Mouse (Mus musculus) intestine, embryonic 14.5 days (tissue): Measurements from ENCODE around the gene Olfr985. TPM values are rescaled to one million over a fixed set of nuclear protein-coding genes. Genes with fewer than 3 reads are reported as not detected.

Experiments
- ATAC-seq: fragments of 200-750 bp; cut with Nextera tagmentation; replicated peaks from 2 replicates; pipeline ENCODE4 v1.8.0; 2017; ENCODE audit warnings: low read depth, moderate number of reproducible peaks, moderate TSS enrichment, moderate library complexity; ENCODE audit not compliant: low FRiP score, low TSS enrichment
- DNase-seq: peaks from one replicate; pipeline ENCODE4 v3.0.0-alpha.2; 2018; ENCODE audit warnings: low spot score
- H3K27ac ChIP-seq: fragments of 300-500 bp; sonication (generic); 2 replicates; pipeline ENCODE4 v1.5.1; 2014; ENCODE audit warnings: low read depth, mild to moderate bottlenecking, control low read depth
- H3K27me3 ChIP-seq: fragments of 300-500 bp; sonication (generic); replicated peaks from 2 replicates; pipeline ENCODE4 v1.6.1; 2014; ENCODE audit warnings: low read length, control low read depth; ENCODE audit not compliant: control insufficient read depth, insufficient read depth
- H3K36me3 ChIP-seq: fragments of 300-500 bp; sonication (generic); 2 replicates; pipeline ENCODE4 v1.6.1; 2014; ENCODE audit warnings: low read length, control low read depth; ENCODE audit not compliant: control insufficient read depth, insufficient read depth
- H3K4me1 ChIP-seq: fragments of 300-500 bp; sonication (generic); replicated peaks from 2 replicates; pipeline ENCODE4 v1.6.1; 2014; ENCODE audit warnings: low read length, control low read depth, mixed read lengths; ENCODE audit not compliant: control insufficient read depth, insufficient read depth
- H3K4me2 ChIP-seq: fragments of 300-500 bp; sonication (generic); 2 replicates; pipeline ENCODE4 v1.6.1; 2014; ENCODE audit warnings: low read length
- H3K4me3 ChIP-seq: fragments of 300-500 bp; sonication (generic); 2 replicates; pipeline ENCODE4 v1.5.1; 2014; ENCODE audit warnings: low read depth, low read length, control low read depth, mixed read lengths
- H3K9ac ChIP-seq: fragments of 300-500 bp; sonication (generic); 2 replicates; pipeline ENCODE4 v1.6.1; 2014; ENCODE audit warnings: mild to moderate bottlenecking, low read length
- H3K9me3 ChIP-seq: fragments of 300-500 bp; sonication (generic); 2 replicates; pipeline ENCODE4 v1.6.1; 2016; ENCODE audit warnings: low read length, control low read depth; ENCODE audit not compliant: control insufficient read depth
- WGBS: fragments of 180-500 bp; shearing (Covaris S2); extraction: QIAGEN DNeasy Blood & Tissue Kit; methylation state at CpG from one replicate; pipeline ENCODE4 v1.1.7; 2014; 5-methylcytosine and 5-hydroxymethylcytosine counted together
- polyA plus RNA-seq: library from polyadenylated mRNA; unstranded; fragments of >200 nt; fragmentation: Nextera tagmentation; extraction: Ambion mirVana; gene quantifications from 2 replicates; pipeline ENCODE4 v1.2.1, GENCODE M21; 2014

Gene Olfr985
- not detected in 2 replicates for polyA plus RNA-seq

DNA sequence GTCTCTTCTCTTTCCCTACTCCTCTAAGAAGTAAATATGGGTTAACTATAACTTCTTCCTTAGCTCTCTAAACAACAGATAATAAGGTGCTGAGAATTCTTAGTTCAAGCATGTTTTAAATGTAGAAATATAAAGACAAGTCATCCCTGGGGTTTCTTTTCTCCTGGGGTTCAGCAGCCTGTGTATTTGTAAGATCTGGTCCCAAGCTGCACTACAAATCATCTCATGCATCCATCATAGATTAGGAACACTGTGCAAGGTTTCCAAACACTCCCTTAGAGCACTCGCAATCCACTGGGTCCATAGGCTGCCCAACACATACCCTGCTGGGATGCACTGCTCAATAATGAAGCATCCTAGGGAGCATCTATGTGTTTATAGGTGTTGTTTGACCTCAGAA, at the start of gene Olfr985:
Gene Olfr985, minus strand, starts transcription at position 101 of the 400 bp plus-strand sequence.
- WGBS = 75% methylated on average over 1 of the region's 1 CpGs
- Histone ChIP-seq H3K4me2 (no peak within 1 kb of the TSS), H3K9me3 (no peaks in the 10 kb centered on the region), H3K4me1 (no peaks in the 10 kb centered on the region), H3K27me3 (no peaks in the 10 kb centered on the region), H3K36me3 (no peaks in the 10 kb centered on the region), H3K9ac (no peak within 1 kb of the TSS), H3K4me3 (no peak within 1 kb of the TSS), H3K27ac (no peak within 1 kb of the TSS)
- no peak for ATAC-seq
- no peak for DNase-seq

DNA sequence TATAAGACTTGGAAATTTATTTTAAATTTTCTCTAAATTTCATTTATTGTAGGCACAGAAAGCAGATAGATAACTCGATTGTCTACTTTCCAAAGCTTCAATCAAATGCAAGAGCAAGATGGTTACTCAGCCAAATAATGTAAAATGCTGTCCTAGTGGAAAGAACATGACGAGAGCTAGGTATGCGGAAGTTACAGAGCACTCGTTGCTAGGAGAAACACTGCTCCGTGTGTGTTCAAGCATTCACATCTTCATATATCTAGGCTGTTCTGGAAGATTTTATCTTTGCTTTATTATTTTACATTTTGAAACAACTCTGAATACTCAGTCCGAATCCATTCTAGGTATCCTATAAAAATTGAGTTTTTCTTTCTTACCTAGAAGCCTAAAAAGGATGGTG, 47.0 kb upstream of the Olfr985 start:
- 81% methylated on average over 6 of the region's 6 CpGs for WGBS
- Histone ChIP-seq H3K4me3 (no peak overlapping the region), H3K27ac (no peak overlapping the region), H3K4me1 (no peaks in the 10 kb centered on the region), H3K27me3 (no peaks in the 10 kb centered on the region), H3K9me3 (no peaks in the 10 kb centered on the region), H3K9ac (no peak overlapping the region), H3K36me3 (no peaks in the 10 kb centered on the region), H3K4me2 (no peak overlapping the region)
- ATAC-seq (no peak), DNase-seq (no peak)

DNA sequence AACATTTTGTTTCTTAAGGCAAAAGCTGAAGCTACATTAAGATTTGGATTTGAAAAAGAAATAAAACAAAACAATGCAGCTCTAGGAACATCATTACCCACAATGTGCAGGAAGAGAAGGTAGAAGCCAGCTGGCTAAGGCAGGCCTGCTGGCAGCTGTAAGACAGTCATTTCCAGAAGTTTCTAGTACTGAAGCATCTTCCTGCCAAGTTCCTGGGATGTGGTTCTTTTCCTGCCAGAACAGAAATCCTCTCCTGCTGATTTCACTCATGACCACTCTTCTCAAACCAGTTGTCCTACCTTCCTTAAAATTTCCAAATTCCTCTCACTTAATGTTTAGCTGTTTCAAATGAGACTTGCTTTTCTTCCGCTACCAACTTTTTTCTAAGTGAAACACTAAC, 36.5 kb upstream of the Olfr985 start:
- Histone ChIP-seq H3K9me3 (no peaks in the 10 kb centered on the region), H3K4me3 (no peak overlapping the region), H3K27me3 (no peaks in the 10 kb centered on the region), H3K4me2 (no peak overlapping the region), H3K36me3 (no peaks in the 10 kb centered on the region), H3K9ac (no peak overlapping the region), H3K4me1 (no peaks in the 10 kb centered on the region), H3K27ac (no peak overlapping the region)
- WGBS = 98% methylated on average over 1 of the region's 1 CpGs
- ATAC-seq (no peak), DNase-seq (no peak)

DNA sequence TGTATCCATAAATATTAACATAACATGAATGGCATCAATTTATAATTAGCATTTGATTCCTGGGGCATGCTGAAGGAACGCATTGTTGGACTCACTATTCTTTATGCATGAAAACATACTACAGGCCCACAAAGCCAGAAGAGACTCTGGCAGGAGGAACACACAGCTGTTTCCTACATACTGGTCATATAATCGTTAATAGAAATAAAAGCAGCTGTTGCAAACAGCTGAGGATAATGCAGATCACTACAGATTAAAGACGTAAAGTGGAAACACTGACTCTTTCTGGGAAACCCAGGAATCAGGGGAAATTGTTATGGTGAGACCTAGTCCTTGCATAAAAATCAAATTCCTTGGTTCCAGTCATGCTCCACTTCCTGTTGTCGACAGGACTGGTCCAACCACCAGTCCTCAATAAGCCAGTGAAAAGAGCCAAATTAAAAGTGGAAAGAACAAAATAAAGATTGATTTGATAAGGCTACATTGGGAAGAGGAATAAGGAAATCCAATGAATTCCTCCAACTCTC, 25.2 kb upstream of the Olfr985 start:
- Histone ChIP-seq H3K4me1 (no peaks in the 10 kb centered on the region), H3K27ac (no peak overlapping the region), H3K9me3 (no peaks in the 10 kb centered on the region), H3K4me2 (no peak overlapping the region), H3K4me3 (no peak overlapping the region), H3K36me3 (no peaks in the 10 kb centered on the region), H3K9ac (no peak overlapping the region), H3K27me3 (no peaks in the 10 kb centered on the region)
- ATAC-seq = no peak
- no peak for DNase-seq
- 74% methylated on average over 4 of the region's 4 CpGs for WGBS

DNA sequence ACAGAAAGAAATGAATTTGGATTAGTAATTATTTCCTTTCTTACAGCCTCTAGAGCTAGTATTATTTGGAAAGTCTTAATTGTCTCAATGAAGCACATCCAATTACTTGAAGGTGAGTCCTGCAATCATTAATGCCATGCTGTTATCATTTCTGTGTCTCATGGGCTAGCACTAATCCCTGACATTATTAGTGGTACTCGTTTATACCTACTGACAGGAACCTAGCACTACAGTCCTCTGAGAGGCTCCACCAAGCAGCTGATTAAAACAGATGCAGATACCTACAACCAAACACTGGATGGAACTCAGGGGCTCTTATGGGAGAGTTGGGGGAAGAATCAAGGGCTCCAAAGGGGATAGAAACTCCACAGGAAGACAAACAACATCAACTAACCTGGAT, 11.6 kb upstream of the Olfr985 start:
- H3K9ac ChIP-seq = no peak overlapping the region
- ATAC-seq = no peak
- H3K27ac ChIP-seq = no peak overlapping the region
- WGBS = 48% methylated on average over 1 of the region's 1 CpGs
- H3K27me3 ChIP-seq = no peaks in the 10 kb centered on the region
- H3K36me3 ChIP-seq = no peaks in the 10 kb centered on the region
- H3K4me1 ChIP-seq = no peaks in the 10 kb centered on the region
- H3K4me3 ChIP-seq = no peak overlapping the region
- no peak overlapping the region for H3K4me2 ChIP-seq
- no peak for DNase-seq
- no peaks in the 10 kb centered on the region for H3K9me3 ChIP-seq

DNA sequence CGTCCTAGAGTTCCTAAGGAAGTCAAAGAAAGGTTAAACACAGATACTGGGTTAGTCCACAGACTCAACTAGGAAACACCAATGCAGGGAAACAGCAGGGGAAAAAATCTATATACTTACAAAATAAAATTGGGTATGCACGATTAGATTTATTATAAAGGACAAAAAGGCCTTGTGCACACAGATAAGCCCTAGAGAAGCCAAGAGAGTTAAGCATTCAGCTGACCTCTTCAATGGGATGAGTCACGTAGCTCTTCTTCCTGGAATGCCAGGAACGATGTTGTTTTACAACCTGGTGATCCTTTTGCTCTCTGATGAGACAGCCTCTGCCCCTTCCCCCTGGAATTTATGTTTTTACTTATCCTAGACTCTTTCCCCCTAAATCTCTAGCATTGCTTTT, 9.5 kb upstream of the Olfr985 start:
- Histone ChIP-seq H3K4me3 (no peak overlapping the region), H3K4me2 (no peak overlapping the region), H3K36me3 (no peaks in the 10 kb centered on the region), H3K4me1 (no peaks in the 10 kb centered on the region), H3K27me3 (no peaks in the 10 kb centered on the region), H3K9me3 (no peaks in the 10 kb centered on the region), H3K27ac (no peak overlapping the region), H3K9ac (no peak overlapping the region)
- DNase-seq (no peak), ATAC-seq (no peak)
- WGBS = 48% methylated on average over 4 of the region's 4 CpGs

DNA sequence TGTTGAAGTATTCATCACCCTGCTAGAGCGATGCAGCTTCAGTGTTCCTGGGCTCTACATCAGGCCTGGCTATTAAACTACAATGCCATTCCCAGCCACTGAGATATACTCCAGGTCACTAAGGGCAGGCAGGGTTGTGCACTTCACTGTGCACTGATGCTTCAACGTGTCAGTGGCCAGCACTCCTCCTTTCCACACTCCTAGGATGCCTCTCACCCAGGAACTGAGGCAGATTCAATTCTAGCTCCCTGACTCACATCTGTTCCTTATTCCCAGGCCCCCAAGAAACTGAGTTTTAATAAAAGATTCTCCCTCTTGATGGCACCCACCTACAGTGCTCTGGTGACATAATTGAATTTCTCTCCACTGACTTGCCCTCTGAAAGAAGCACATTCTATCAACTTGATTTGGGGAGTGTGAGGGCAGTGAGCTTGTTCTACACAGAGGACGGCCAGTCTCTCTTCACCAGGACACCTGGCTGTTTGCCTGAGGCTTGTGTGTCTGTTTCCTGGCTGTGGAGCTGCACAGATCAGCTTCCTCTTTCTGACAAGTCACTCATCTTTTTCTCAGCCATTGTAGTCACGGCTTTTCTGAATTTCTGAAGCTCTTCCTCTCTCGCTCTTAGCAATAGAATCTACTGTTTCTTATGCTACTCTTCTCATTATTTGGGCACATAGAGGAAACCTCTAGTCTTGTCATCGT, 7.2 kb upstream of the Olfr985 start:
- ATAC-seq (no peak), DNase-seq (no peak)
- no peaks in the 10 kb centered on the region for H3K36me3 ChIP-seq
- 74% methylated on average over 6 of the region's 6 CpGs for WGBS
- H3K4me3 ChIP-seq = no peak overlapping the region
- H3K4me2 ChIP-seq = no peak overlapping the region
- no peak overlapping the region for H3K27ac ChIP-seq
- H3K9me3 ChIP-seq = no peaks in the 10 kb centered on the region
- no peak overlapping the region for H3K9ac ChIP-seq
- H3K4me1 ChIP-seq = no peaks in the 10 kb centered on the region
- no peaks in the 10 kb centered on the region for H3K27me3 ChIP-seq

DNA sequence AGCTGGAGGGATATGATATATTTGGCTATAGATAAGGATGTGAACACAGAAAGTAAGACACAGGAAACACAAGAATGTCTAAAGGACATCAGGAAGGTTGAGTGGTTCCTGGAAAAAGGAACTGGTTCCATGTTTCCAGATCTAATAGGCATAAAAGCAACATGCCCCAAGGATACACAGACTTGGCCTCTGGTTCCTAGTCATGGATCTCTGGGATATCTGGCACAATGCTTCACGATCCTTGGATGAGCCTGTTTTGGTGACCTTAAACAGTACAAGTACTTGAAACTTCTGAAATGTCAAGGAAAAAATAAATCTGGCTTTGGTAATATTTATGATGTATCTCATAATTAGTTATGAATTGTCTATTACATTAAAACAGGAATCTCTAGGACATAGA, 572 bp upstream of the Olfr985 start:
- Histone ChIP-seq H3K4me2 (no peak overlapping the region), H3K36me3 (no peaks in the 10 kb centered on the region), H3K9me3 (no peaks in the 10 kb centered on the region), H3K27ac (no peak overlapping the region), H3K9ac (no peak overlapping the region), H3K27me3 (no peaks in the 10 kb centered on the region), H3K4me3 (no peak overlapping the region), H3K4me1 (no peaks in the 10 kb centered on the region)
- 74% methylated on average over 1 of the region's 1 CpGs for WGBS
- no peak for ATAC-seq
- DNase-seq = no peak

DNA sequence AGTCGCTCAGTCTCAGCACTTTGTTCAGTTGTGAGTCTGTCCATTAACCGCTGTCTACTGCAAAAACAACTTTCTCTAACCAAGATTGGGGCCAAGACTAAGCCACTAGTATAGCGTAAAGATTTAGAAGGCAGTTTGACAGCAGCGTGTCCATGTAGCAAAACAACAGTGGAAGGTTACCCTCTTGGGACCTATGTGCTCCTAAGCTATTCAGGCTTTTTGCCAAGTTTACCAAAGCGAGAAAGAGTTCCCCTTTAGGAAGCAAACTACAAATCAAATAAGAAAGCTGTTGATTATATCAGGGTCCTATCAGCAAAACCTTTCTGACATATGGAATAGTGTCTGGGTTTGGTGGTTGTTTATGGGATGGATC, 12.7 kb downstream of the Olfr985 start:
- Histone ChIP-seq H3K9ac (no peak overlapping the region), H3K27me3 (no peaks in the 10 kb centered on the region), H3K4me3 (no peak overlapping the region), H3K9me3 (no peaks in the 10 kb centered on the region), H3K27ac (0 out of 2 replicates have a peak overlapping the region, but pooled peaks have one; percentile 22), H3K4me2 (peak overlapping the region; percentile 11; the same call in 1 of the 2 replicates), H3K4me1 (peaks cover 5% of the 10 kb centered on the region), H3K36me3 (no peaks in the 10 kb centered on the region)
- DNase-seq (no peak), ATAC-seq (no peak)
- 76% methylated on average over 5 of the region's 5 CpGs for WGBS
